In genomic region chr12:112651778-112652439, GRCm38 (mm10) we compare ENCODE assay signal across 21 mouse cellular contexts.
"Had no signal": no experiment of that assay in that cellular context is flagged by ENCODE, and none has a peak within 500 bp of the region (broad histone marks: within the 10 kb centered on the region; RNA-seq: fewer than 3 reads in every experiment).

No protein-coding gene starts in this region.

- H3K4me3 ChIP-seq: left cerebral cortex, adult 2 months; liver, embryonic 13.5 days; neural tube, embryonic 12.5 days; neural tube, embryonic 15.5 days had no signal

- H3K9me3 ChIP-seq: liver, embryonic 13.5 days; neural tube, embryonic 12.5 days; neural tube, embryonic 15.5 days had no signal

- H3K9ac ChIP-seq: liver, embryonic 13.5 days; lung, embryonic 14.5 days; neural tube, embryonic 12.5 days; neural tube, embryonic 15.5 days had no signal

- H3K27me3 ChIP-seq: liver, embryonic 13.5 days; neural tube, embryonic 12.5 days; neural tube, embryonic 15.5 days had no signal

- H3K4me2 ChIP-seq: liver, embryonic 13.5 days; lung, embryonic 14.5 days; midbrain, embryonic 11.5 days; neural tube, embryonic 12.5 days; neural tube, embryonic 15.5 days had no signal

- H3K27ac ChIP-seq: left cerebral cortex, adult 2 months; liver, embryonic 13.5 days; neural tube, embryonic 12.5 days; neural tube, embryonic 15.5 days; stomach, postnatal 0 days had no signal

- DNase-seq: kidney, adult 18-20 months; kidney, adult 9 months; kidney, postnatal 14 days; kidney, postnatal 4 days; layer of hippocampus, adult 9-11 months; layer of hippocampus, postnatal 36 days; liver, embryonic 13.5 days; lung, embryonic 14.5 days; midbrain, embryonic 14.5 days; right cerebral cortex, adult 18-20 months; right cerebral cortex, postnatal 14 days; right cerebral cortex, postnatal 4 days; thymus, adult 2 months; thymus, postnatal 25 days had no signal

- ATAC-seq: inflammation-experienced regulatory T-cells, adult 6 months; intestine, embryonic 16.5 days had no signal
